Comparison of ENCODE assay signal across 12 mouse cellular contexts in the genomic region with DNA sequence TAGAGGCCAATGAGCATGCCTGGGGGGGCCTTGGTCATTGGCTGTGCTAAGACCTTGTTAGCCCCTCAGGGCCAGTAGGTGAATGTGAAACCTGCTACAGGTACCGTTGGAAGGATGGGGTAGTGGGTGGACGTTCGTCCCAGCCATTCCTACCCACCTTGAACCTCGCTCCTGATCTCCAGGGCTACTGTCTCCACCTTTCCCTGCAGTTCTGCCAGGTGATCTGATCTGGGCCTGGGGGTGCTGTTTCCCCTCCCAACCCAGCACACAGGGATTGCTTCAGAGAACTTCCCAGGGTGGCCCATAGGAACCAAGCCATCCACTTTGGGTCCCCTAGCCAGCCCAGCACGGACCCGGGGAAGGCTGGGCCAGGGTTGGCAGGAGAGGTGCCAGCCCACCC. TPM values are rescaled to one million over a fixed set of nuclear protein-coding genes. Genes with fewer than 3 reads are reported as not detected.
"Had no signal": no experiment of that assay in that cellular context is flagged by ENCODE, and none has a peak within 500 bp of the region (broad histone marks: within the 10 kb centered on the region; RNA-seq: fewer than 3 reads in every experiment).

No protein-coding gene starts in this region.

- H3K4me3 ChIP-seq: limb, embryonic 15.5 days; liver, embryonic 12.5 days; neural tube, embryonic 12.5 days had no signal

- ATAC-seq: liver, embryonic 12.5 days had no signal

- DNase-seq: lung, embryonic 14.5 days; lung, postnatal 10 days; lung, postnatal 4 days; midbrain, embryonic 14.5 days; thymus, adult 2 months; thymus, postnatal 25 days had no signal

- H3K4me2 ChIP-seq: limb, embryonic 15.5 days; liver, embryonic 12.5 days; lung, embryonic 14.5 days; neural tube, embryonic 12.5 days had no signal

- H3K9me3 ChIP-seq: limb, embryonic 15.5 days; liver, embryonic 12.5 days; neural tube, embryonic 12.5 days had no signal

- H3K27me3 ChIP-seq: limb, embryonic 15.5 days; liver, embryonic 12.5 days; neural tube, embryonic 12.5 days had no signal

- H3K27ac ChIP-seq: kidney, postnatal 0 days; limb, embryonic 15.5 days; liver, embryonic 12.5 days; neural tube, embryonic 12.5 days; stomach, postnatal 0 days had no signal

- H3K9ac ChIP-seq: limb, embryonic 15.5 days; liver, embryonic 12.5 days; lung, embryonic 14.5 days; neural tube, embryonic 12.5 days had no signal

RNA-seq across cellular contexts. Expression of gene Vwa1, which starts 35.3 kb away (rescaled TPM):
- total RNA-seq: megakaryocyte, adult 5-6 weeks had no signal
